Mouse (Mus musculus) kidney, adult 2 months (tissue): ENCODE measurements around the gene Hist1h1d.

ENCODE experiments used
- CTCF ChIP-seq: fragments of 200-500 bp; conservative IDR thresholded peaks from 2 replicates; pipeline ENCODE4 v1.5.1; 2011; ENCODE audit warnings: low read depth, mild to moderate bottlenecking, control low read depth, low read length, moderate library complexity, mixed read lengths; ENCODE audit not compliant: insufficient read depth, insufficient read length
- POLR2A ChIP-seq: fragments of 200-500 bp; IDR thresholded peaks from one replicate; pipeline ENCODE4 v1.6.1; 2011; ENCODE audit warnings: low read depth, low read length, control low read depth

- no peak for TF ChIP-seq POLR2A
- no peak for TF ChIP-seq CTCF
These were observed 24.8 kb downstream of the Hist1h1d start for GRCm38 (mm10) chr13:23577835-23578234.
